Mouse (Mus musculus) embryonic fibroblast, embryonic 13.5 days (primary cell): ENCODE measurements around the gene 1810049J17Rik.
A peak's percentile ranks its signal among the peaks of the same experiment; 100 is the strongest.

Experiments used
- CTCF ChIP-seq: IDR thresholded peaks from 2 replicates; pipeline ENCODE4 v1.5.1; 2011; ENCODE audit warnings: mild to moderate bottlenecking, control low read depth, low read length, moderate library complexity, borderline replicate concordance; ENCODE audit not compliant: insufficient read depth
- POLR2A ChIP-seq: IDR thresholded peaks from 2 replicates; pipeline ENCODE4 v1.6.1; 2011; ENCODE audit warnings: low read depth, mild to moderate bottlenecking, control low read depth, low read length, moderate library complexity

- TF ChIP-seq CTCF, result no peak
- peak; percentile 94 for TF ChIP-seq POLR2A
These were observed 460 bp downstream of the 1810049J17Rik start, which contains the start of gene Golph3 for GRCm38 (mm10) chr15:12321091-12321787.
